Mouse (Mus musculus) limb, embryonic 13.5 days (tissue): ENCODE data around the gene Srsf5. TPM values are rescaled to one million over a fixed set of nuclear protein-coding genes. Genes with fewer than 3 reads are reported as not detected.

Source experiments
- ATAC-seq: fragments of 200-750 bp; cut with Nextera tagmentation; 2 replicates; pipeline ENCODE4 v1.8.0; 2017; ENCODE audit warnings: low read depth, moderate number of reproducible peaks, moderate TSS enrichment; ENCODE audit not compliant: low FRiP score
- H3K27ac ChIP-seq: fragments of 300-500 bp; sonication (generic); 2 replicates; pipeline ENCODE4 v1.5.1; 2015; ENCODE audit warnings: inconsistent platforms, mild to moderate bottlenecking, moderate library complexity
- H3K27me3 ChIP-seq: fragments of 300-500 bp; sonication (generic); 2 replicates; pipeline ENCODE4 v1.6.1; 2015; ENCODE audit warnings: mild to moderate bottlenecking, inconsistent platforms
- H3K36me3 ChIP-seq: fragments of 300-500 bp; sonication (generic); 2 replicates; pipeline ENCODE4 v1.6.1; 2015; ENCODE audit warnings: inconsistent platforms, mild to moderate bottlenecking, moderate library complexity
- H3K4me1 ChIP-seq: fragments of 300-500 bp; sonication (generic); 2 replicates; pipeline ENCODE4 v1.6.1; 2015; ENCODE audit warnings: inconsistent platforms
- H3K4me2 ChIP-seq: fragments of 300-500 bp; sonication (generic); replicated peaks from 2 replicates; pipeline ENCODE4 v1.6.1; 2015; ENCODE audit warnings: inconsistent platforms, mild to moderate bottlenecking, moderate library complexity
- H3K4me3 ChIP-seq: fragments of 300-500 bp; sonication (generic); 2 replicates; pipeline ENCODE4 v1.5.1; 2015; ENCODE audit warnings: moderate library complexity, mild to moderate bottlenecking, inconsistent platforms
- H3K9ac ChIP-seq: fragments of 300-500 bp; sonication (generic); 2 replicates; pipeline ENCODE4 v1.6.1; 2015; ENCODE audit warnings: mild to moderate bottlenecking, inconsistent platforms
- H3K9me3 ChIP-seq: fragments of 300-500 bp; sonication (generic); 2 replicates; pipeline ENCODE4 v1.6.1; 2016; ENCODE audit warnings: inconsistent platforms
- whole genome bisulfite sequencing: fragments of 180-500 bp; shearing (Covaris S2); methylation state at CpG from one replicate; pipeline ENCODE4 v1.1.7; 2015; 5-methylcytosine and 5-hydroxymethylcytosine counted together
- polyA plus RNA-seq: library from polyadenylated mRNA; unstranded; fragments of >200 nt; fragmentation: Nextera tagmentation; extraction: Ambion mirVana; gene quantifications from 2 replicates; pipeline ENCODE4 v1.2.1, GENCODE M21; 2015

Srsf5 gene
- polyA plus RNA-seq, 1 experiment from 2014 or later, result 605 TPM

DNA sequence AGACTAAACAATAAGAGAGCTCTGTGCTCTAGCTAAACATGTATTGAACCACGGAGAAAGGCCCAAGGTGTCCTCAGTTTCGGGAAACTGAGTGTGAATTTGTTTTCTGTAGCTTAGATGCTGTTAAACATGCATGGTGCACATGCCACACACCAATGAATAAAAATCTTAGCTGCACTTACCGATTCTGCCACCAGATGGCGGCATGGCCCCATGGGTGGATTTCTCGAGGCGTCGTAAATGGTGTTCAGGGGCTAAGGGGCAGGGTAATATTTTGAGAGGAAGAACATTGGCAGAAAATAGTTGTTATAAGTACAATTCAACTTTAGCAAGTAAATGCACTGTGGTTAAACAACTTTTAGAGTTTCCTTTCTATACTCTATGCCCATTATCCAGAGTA is 37.0 kb downstream of the Srsf5 start:
- no peak for ATAC-seq
- Histone ChIP-seq H3K27ac (no peak overlapping the region), H3K27me3 (peaks cover 4% of the 10 kb centered on the region; the same call in 1 of the 2 replicates), H3K4me2 (no peak overlapping the region), H3K36me3 (no peaks in the 10 kb centered on the region), H3K9me3 (no peaks in the 10 kb centered on the region), H3K4me3 (no peak overlapping the region), H3K4me1 (no peaks in the 10 kb centered on the region), H3K9ac (no peak overlapping the region)
- WGBS, result 1% methylated on average over 7 of the region's 7 CpGs

DNA sequence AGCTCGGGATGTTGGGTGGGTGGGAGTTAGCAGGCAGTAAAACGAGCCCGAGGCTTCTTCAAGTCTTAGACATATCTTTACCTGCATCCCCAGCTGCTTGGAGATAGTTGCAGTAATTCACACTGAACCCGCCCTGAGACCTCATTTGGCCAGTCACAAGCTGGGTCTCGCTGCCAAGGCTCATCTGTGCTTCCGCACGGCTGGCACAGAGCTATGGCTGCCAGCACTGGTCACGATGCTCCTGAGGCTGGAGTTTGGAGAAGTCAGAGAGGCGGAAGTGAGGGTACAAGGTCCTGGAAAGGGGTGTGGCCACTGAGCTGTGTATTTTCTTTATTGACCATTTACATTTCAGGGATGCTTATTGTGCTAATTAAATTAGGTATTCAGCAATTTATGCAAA is 38.4 kb downstream of the Srsf5 start:
- Histone ChIP-seq H3K36me3 (no peaks in the 10 kb centered on the region), H3K27me3 (peaks cover 4% of the 10 kb centered on the region; the same call in 1 of the 2 replicates), H3K4me1 (no peaks in the 10 kb centered on the region), H3K27ac (no peak overlapping the region), H3K9ac (no peak overlapping the region), H3K9me3 (no peaks in the 10 kb centered on the region), H3K4me3 (no peak overlapping the region), H3K4me2 (no peak overlapping the region)
- 70% methylated on average over 9 of the region's 9 CpGs for WGBS
- no peak for ATAC-seq

DNA sequence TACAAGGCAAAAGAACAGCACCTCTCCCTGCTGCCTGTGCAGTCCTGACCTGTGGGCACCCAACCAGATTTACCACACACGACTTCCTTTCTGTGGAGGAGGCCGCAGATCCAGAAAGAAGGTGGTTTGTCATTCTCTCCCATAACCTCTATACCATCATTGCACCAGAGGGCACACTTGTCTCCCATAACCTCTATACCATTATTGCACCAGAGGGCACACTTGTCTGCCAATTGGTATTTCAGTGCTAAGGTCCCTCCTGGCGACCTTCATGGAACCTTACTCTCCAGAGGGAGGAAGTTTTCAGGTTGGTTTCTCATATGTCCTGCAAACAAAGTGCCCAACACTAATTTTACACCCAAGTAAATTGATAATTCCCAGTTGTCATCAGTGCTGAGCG is 41.3 kb downstream of the Srsf5 start:
- H3K27ac ChIP-seq, result no peak overlapping the region
- peaks cover 4% of the 10 kb centered on the region; the same call in 1 of the 2 replicates for H3K27me3 ChIP-seq
- no peak overlapping the region for H3K4me3 ChIP-seq
- no peak for ATAC-seq
- no peaks in the 10 kb centered on the region for H3K9me3 ChIP-seq
- no peak overlapping the region for H3K9ac ChIP-seq
- H3K4me1 ChIP-seq, result no peaks in the 10 kb centered on the region
- WGBS, result 85% methylated on average over 4 of the region's 4 CpGs
- H3K36me3 ChIP-seq, result no peaks in the 10 kb centered on the region
- no peak overlapping the region for H3K4me2 ChIP-seq

DNA sequence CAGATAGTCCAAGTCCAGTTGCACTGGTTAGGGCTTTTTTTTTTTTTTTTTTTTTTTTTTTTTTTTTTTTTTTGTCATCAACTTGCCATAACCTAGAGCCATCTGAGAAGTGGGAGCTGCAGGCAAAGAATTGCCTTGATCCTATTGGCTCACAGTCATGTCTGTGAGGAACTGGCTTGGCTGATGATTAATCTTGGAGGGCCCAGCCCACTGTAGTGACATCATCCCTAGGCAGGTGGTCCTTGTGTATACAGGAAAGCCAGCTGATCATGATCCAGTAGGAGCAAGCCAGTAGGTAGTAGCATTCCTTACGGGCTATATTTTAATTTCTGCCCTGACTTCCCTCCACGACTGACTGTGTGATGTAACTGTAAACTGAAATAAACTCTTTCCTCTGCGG is 43.0 kb downstream of the Srsf5 start:
- Histone ChIP-seq H3K27me3 (peaks cover 4% of the 10 kb centered on the region; the same call in 1 of the 2 replicates), H3K4me1 (no peaks in the 10 kb centered on the region), H3K27ac (no peak overlapping the region), H3K9me3 (no peaks in the 10 kb centered on the region), H3K9ac (no peak overlapping the region), H3K4me3 (no peak overlapping the region), H3K4me2 (no peak overlapping the region), H3K36me3 (no peaks in the 10 kb centered on the region)
- ATAC-seq, result no peak
- 81% methylated on average over 3 of the region's 3 CpGs for WGBS

DNA sequence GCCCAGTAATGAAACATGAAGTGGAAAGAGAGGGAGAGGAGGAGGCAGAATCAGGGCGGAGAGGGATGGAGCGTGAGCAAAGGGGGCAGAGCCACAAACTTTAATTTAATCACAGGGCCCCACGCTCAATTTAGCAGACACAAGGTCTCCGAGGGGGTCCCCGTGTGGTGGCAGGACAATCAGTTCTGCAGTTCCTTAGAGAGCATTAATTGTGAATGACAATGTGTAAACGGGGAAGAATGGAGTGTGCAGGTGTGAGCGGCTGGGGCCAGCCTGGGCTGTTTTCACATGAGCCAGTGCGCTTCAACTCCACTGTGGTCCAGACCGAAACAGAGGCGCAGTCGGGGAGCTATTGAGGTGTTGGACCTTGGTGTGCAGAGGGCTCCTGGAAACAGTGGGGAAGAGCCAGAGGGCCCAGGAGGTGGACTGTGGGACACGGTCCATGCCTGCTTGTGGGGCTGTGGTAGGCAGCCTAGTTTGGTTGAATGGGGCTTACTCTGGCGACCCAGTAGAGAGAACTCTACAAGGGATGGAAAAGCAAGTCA is 45.7 kb downstream of the Srsf5 start:
- Histone ChIP-seq H3K4me3 (no peak overlapping the region), H3K9me3 (no peaks in the 10 kb centered on the region), H3K4me1 (no peaks in the 10 kb centered on the region), H3K36me3 (no peaks in the 10 kb centered on the region), H3K9ac (no peak overlapping the region), H3K27ac (no peak overlapping the region), H3K4me2 (no peak overlapping the region), H3K27me3 (no peaks in the 10 kb centered on the region)
- no peak for ATAC-seq
- 83% methylated on average over 13 of the region's 13 CpGs for WGBS

DNA sequence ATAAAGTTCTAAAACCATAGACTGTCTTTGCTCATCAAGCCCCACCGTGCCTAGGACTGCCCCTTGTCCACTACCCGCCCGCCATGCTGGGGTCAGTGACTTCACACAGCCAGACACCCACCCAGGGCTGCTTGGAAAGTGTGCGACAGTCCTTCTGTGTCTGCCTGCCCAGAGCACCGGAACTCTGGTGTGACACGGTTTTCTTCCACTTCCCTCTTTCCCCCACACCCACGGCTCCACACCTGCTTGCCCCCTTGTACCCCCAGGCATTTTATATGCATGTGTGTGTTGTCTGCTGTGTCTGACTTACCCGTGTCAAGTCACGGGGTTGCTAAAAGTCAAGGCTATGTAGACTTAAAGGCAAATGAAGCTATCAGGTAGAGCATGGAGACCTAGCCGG is 46.5 kb downstream of the Srsf5 start:
- Histone ChIP-seq H3K9me3 (no peaks in the 10 kb centered on the region), H3K27me3 (no peaks in the 10 kb centered on the region), H3K27ac (no peak overlapping the region), H3K36me3 (no peaks in the 10 kb centered on the region), H3K4me3 (no peak overlapping the region), H3K4me1 (no peaks in the 10 kb centered on the region), H3K4me2 (no peak overlapping the region), H3K9ac (no peak overlapping the region)
- ATAC-seq, result no peak
- 72% methylated on average over 10 of the region's 10 CpGs for WGBS

DNA sequence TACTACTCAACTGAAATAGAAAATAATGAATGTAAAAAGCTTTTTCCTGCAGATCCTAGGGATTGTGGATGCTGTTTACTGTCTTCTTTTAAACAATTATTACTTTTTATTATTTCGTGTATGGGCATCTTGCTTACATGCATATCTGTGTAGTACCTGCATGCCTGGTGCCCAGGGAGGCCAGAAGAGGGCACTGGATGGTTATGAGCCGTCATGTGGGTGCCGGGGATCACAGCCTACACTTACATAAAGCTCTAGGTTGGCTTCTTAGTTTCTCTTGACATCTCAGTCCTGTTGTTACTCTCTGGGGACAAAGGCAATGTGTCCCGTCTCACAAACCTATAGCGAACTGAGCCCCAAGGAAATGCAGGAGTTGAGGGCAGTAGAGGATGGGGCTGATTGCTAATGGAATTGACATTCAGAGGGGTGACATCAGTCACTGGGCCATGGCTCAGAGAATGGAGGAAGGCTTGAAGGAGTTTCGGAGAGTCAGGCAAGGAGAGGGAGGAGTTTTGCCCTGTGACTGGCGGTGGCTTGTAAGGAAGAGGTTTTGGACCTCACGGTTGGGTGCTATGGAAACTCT is 47.3 kb downstream of the Srsf5 start:
- Histone ChIP-seq H3K4me2 (no peak overlapping the region), H3K36me3 (no peaks in the 10 kb centered on the region), H3K9me3 (no peaks in the 10 kb centered on the region), H3K4me3 (no peak overlapping the region), H3K4me1 (no peaks in the 10 kb centered on the region), H3K27ac (no peak overlapping the region), H3K9ac (no peak overlapping the region), H3K27me3 (no peaks in the 10 kb centered on the region)
- WGBS, result 76% methylated on average over 8 of the region's 8 CpGs
- ATAC-seq, result no peak

DNA sequence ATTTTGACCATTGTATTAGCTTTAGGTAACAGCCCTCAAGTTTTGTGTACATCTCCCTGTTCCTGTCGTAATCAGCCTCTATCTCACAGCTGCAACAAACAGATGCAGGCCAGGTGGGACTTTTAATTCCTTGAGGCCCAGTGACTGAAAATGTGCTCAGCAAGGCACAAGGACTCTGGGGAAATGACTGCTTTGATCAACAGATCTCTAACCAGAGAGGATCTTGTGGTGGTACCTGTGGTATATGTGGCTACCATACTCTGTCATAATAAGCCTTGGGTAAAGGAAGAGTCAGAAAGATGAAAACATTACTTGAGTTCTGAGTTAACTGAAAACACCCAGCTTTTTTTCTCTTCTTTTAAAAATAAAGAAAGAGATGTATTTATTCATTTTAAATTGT is 48.5 kb downstream of the Srsf5 start:
- Histone ChIP-seq H3K36me3 (no peaks in the 10 kb centered on the region), H3K9me3 (no peaks in the 10 kb centered on the region), H3K4me1 (peaks cover 5% of the 10 kb centered on the region), H3K4me3 (no peak overlapping the region), H3K27me3 (peaks cover 5% of the 10 kb centered on the region; the same call in 1 of the 2 replicates), H3K9ac (no peak overlapping the region), H3K27ac (no peak overlapping the region), H3K4me2 (no peak overlapping the region)
- ATAC-seq, result no peak
- 58% methylated on average over 1 of the region's 1 CpGs for WGBS

DNA sequence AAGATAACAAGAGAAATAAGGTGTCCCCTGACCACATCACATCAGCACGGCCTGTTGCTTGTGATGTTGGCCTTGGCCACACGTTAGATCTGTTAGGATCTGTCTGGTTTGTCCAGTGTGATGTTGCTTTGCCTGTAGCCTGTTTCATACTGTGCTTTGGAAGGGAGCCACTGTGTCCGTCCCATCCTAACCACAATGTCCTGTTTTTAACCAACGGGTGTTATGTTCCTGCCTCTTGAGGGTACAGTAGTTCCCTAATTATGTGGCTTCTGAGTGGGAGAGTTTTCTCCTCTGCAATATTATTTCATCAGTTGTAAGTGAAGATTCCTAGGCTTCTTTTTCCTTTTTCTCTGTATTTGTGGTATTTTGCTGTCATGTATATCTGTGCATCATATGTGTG is 50.0 kb downstream of the Srsf5 start:
- 87% methylated on average over 4 of the region's 4 CpGs for WGBS

DNA sequence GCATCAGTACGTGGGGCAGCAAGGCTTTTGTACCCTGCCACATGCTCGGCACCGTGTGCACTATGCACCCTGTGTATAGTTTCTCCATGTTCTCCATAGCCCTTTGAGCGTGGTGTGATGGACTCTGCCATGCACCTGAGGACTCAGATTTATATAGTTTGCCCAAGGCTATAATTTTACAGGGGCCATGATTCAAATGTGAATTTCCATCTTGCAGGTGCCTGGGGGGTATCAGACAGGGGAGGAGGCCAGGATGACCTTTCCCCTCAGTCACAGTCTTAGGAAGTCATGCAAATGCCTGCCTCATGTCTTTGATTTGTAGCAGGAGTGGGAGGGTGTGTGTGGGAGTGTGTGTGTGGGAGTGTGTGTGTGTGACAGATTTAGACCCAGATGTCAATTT is 52.3 kb downstream of the Srsf5 start:
- 47% methylated on average over 4 of the region's 4 CpGs for WGBS
- Histone ChIP-seq H3K9ac (no peak overlapping the region), H3K27me3 (peaks cover 22% of the 10 kb centered on the region), H3K9me3 (no peaks in the 10 kb centered on the region), H3K4me2 (no peak overlapping the region), H3K27ac (no peak overlapping the region), H3K4me3 (no peak overlapping the region), H3K36me3 (no peaks in the 10 kb centered on the region), H3K4me1 (peaks cover 8% of the 10 kb centered on the region)
- no peak for ATAC-seq

More for the DNA sequence above, 50.0 kb downstream of the Srsf5 start:
- ATAC-seq, result no peak
- peaks cover 8% of the 10 kb centered on the region for H3K4me1 ChIP-seq
- no peak overlapping the region for H3K4me3 ChIP-seq
- H3K27ac ChIP-seq, result no peak overlapping the region
- H3K9me3 ChIP-seq, result no peaks in the 10 kb centered on the region
- H3K36me3 ChIP-seq, result no peaks in the 10 kb centered on the region
- H3K9ac ChIP-seq, result no peak overlapping the region
- H3K27me3 ChIP-seq, result peaks cover 18% of the 10 kb centered on the region
- H3K4me2 ChIP-seq, result no peak overlapping the region

DNA sequence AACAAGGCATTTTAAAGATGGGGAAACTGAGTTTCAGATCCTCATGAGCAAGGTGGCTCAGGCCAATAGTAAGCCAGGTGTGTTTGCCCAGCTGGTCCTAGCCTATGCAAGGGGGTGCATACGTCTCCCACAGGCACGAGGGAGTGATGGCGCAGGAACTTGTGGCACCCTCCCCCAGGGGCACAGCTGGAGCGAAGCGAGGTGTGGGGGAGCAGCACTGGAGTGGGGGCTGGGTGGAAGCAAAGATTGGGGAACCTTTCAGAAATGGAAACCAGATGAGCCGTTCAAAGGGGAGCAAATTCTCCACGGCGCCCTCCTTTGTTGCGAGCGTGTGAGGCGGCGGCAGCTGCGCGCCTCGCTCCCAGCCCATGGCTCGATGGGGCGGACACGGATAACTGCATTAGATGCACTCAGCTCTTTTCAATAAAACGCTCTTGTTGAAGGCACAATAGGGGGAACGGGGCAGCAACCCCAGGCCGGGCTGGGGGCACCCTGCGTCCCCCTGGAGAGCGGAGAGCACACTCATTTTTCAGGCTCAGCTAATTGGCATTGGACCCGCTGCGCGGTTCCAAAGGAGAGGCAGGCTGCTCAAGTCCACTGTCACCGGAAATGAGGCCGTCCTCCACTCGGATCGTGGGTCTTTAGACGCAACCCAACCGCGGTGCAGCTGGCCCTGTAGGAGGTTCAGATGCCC is 53.4 kb downstream of the Srsf5 start:
- WGBS, result 2% methylated on average over 33 of the region's 33 CpGs
- peak; percentile 48 for ATAC-seq
- Histone ChIP-seq H3K9me3 (no peaks in the 10 kb centered on the region), H3K4me3 (peak overlapping the region; percentile 33), H3K27me3 (peaks cover 22% of the 10 kb centered on the region), H3K9ac (peak overlapping the region; percentile 45), H3K36me3 (no peaks in the 10 kb centered on the region), H3K4me1 (peaks cover 17% of the 10 kb centered on the region), H3K4me2 (peak overlapping the region; percentile 58), H3K27ac (no peak overlapping the region)
